Mouse (Mus musculus) cerebellum, postnatal 10 days (tissue): ENCODE measurements around the gene Nt5dc3.

ENCODE experiments used
- DNase-seq, 2 experiments: peaks; one replicate each; pipeline ENCODE4 v3.0.0; 2021; ENCODE audit warnings: mixed read lengths in 2 of 2

Gene Nt5dc3

DNA sequence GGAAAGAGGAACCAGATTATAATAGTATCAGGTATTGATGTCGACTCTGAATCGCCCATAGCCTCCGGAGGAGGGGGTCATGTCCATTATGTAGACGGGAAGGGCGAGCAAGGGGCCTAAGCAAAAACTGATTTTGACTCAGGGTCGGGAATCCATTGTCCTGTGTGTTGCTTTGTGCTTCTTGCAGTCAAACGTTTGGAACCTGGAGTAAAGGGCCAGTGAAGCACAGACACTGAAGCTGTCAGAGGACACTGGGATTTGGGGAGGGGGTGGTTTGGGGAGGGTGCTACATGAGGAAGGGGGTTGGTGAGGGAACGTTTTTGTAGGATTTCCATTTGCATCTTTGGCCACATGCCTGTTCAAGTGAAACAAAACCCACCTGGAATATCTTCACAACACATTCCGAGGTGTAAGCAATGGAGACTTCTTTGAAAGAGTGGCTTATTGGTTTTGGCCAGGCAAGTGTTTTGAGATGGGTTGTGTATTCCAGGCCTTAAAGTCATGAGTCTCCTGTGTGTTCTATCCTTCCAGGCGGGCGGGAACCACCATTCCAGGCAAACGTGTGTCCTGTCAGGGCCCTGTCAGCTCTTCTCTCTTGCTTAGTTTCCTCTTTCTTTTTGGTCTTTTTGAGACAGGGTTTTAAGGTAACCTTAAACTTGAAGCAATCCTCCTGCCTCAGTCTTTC is 1.2 kb downstream of the Nt5dc3 start:
- DNase-seq, result peak in 1 of 2 experiments; percentile 16

GRCm38 (mm10) chr10:86781641-86782040 is 2.8 kb downstream of the Nt5dc3 start:
- no peak for DNase-seq

DNA sequence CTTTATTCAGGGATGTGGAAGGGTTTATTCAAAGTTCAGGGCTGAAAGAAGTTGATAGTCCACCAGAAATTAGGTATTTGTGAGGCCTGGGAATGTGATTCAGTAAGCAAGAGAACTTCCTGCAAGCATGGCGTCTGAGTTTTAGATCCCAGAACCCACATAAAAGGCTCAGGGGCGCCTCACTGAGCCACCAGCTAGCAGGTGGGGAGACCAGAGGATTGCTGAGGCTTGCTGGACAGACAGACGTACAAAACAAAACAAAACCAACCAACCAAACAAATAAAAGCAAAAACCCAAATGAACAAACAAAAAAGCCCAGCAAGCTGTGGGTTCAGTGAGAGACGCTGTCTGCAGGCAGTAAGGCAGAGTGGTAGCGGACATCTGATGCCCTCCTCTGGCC is 3.9 kb downstream of the Nt5dc3 start:
- DNase-seq, result no peak

GRCm38 (mm10) chr10:86783561-86783960 is 4.8 kb downstream of the Nt5dc3 start:
- DNase-seq, result no peak

DNA sequence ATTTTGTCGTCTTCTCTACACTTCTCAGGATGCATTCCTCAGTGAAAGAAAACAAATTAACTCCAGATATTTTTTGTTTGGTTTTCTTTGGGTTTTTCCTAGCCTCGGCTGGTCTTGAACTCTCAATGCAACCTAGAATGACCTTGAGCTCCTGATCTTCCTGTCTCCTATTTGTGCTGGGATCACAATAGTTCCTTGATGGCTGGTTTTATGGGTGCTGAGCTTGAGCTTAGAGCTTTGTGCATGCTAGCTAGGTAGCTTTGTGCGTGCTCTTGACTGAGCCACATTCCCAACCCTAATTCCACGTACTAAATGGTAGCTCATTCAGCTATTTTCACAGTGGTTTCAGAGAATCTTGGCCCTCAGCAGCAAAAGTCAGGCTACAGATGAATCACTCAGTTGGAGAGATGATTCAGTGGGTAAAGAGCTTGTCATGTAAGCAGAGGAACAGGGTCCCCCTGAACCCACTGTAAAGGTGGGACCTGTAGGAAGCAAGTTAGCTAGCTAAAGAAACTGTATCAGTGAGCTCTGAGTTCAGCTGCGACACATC is 5.4 kb downstream of the Nt5dc3 start:
- no peak for DNase-seq

DNA sequence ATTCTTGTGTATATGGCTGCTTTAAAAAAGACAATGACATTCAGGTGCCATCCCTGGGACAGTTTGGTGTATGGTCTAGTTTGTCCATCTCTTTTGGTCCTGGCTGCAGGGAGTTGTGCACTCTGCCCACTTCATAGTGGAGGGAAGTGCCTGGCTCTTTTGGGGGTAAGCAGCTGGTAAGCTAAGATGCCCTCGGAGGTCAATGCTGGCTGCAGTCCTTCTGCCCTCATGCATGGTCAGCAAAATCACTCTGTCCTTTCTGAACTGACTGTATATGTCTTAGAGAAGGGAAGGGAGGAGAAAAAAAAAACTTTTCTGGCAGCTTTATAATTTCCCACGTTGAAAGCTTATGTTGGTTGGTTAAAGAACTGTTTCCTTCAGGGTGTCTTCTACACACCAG is 6.6 kb downstream of the Nt5dc3 start:
- no peak for DNase-seq

DNA sequence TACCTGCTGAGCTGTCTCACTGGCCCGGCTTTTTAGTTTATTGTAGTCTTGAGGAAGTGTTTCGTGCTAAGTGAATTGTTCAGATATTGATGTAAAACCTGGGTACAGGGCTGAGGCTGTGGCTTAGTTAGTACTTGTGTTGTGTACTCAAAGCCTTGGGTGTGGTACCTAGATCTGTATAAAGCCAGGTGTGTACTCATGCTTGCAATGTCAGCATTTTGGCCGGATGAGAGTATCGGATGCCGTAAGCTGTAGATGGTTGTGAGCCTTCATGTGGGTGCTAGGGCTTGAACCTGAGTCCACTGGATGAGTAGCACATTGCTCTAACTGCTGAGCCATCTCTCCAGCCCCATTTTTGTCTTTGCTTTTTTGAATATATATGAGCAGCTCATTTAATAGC is 7.3 kb downstream of the Nt5dc3 start:
- no peak for DNase-seq

GRCm38 (mm10) chr10:86788193-86788592 is 9.4 kb downstream of the Nt5dc3 start:
- DNase-seq, result peak in 1 of 2 experiments; percentile 47

- no peak for DNase-seq
Measured at GRCm38 (mm10) chr10:86789146-86789672, 10.4 kb downstream of the Nt5dc3 start.

DNA sequence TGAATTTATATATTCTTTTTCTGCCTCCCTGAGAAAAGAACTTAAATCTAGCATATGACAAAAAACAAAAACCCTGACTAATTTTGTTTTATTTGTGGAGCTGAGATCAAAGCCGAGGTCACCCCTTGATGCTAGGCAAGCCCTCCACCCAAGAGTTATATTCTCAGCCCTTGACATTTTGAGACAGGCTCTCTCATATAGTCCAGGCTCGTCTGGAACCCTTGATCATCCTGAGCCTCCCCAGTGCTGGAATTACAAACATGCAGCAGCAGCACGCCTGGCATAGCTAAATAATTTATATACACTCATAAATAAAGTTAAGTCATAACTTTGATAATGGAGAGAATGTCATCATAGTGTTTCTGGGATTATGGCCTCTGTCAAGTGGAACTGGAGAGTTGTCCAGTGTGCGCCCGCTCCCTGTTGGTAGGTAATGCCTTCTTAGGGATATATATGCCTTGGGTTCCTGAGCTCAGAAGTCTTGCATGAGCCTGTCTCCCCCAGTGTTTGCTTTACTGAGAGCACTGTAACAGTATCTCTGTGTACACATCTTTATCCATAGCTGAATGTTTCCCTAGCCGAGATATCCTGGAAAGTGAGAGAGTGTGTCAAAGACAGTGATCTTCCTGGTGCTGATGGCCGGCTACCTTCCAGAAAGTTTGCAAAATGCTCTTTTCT is 12.8 kb downstream of the Nt5dc3 start:
- DNase-seq, result no peak

GRCm38 (mm10) chr10:86793509-86793951 is 14.7 kb downstream of the Nt5dc3 start:
- peak in 1 of 2 experiments; percentile 17 for DNase-seq

DNA sequence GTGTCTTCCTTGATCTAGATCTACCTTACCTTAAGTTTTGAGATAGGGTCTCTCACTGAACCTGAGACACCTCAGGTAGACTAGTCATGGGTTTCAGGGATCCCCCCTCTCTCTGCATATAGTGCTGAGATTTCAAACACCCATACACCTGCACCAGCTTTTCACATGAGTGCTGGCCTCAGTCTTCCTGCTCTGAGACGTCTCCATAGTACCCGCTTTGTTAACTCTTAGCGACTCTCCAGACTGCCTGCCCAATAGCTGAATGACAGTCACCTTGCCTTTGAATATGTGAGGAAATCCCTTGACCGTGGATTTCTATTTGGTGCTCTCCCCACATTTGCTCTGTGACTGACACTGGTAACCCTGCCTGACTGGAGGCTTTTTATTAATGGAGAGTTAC is 15.4 kb downstream of the Nt5dc3 start:
- no peak for DNase-seq

DNA sequence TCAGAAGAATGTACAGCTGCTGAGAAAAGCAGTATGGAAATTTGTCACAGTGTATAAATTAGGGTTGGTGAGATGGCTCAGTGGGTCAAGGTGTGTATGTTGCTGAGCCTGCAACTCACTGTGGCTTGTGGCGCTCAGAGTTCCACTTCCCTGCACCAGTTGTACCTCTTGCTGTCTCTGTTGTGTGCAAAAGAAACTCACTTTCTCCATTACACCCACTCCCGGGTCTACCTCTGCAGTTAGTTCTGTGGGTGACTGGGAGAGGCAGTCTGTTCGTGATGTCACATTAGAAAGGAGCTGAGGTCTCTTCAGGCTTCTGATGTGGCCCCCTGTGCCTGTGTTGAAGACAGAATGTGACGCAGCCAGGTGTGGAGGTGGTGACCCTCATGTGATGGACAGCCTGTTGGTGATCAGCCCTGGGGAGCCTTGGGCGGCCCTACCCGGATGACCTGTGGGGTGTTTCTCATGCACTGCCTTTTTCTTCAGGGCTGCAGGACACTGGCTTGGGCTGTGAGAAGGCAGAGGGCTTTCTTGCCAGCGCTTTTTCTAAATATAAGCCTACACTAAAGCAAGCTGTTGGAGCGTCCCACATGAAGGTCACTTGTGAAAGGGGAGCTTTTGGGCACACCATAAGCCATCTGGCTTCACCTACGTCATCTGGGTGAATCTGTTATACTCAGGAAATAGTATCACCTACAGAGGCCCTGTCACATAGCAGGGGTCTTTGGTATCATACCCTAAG is 16.2 kb downstream of the Nt5dc3 start:
- DNase-seq, result no peak

DNA sequence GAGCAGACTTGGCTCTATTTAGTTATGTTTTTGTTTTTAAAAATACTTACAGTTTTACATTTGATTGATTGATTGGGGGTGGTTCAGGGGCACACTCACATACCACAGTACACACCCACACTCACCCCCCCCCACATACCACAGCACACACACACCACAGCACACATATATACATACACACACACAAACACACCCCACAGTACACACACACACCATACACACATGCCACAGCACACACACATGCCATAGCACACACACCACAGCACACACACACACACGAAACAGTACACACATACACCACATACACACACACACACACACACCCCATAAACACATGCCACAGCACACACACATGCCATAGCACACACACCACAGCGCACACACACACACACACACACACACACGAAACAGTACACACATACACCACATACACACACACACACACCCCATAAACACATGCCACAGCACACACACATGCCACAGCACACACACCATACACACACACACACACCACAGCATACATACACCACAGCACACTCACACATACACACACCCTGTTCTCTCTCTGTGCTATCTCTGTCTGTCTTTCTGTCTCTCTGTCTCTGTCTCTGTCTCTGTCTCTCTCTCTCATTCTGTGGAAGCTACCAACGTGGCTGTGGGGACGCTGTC is 17.4 kb downstream of the Nt5dc3 start:
- no peak for DNase-seq

GRCm38 (mm10) chr10:86807362-86807761 is 28.6 kb downstream of the Nt5dc3 start:
- DNase-seq, result no peak

DNA sequence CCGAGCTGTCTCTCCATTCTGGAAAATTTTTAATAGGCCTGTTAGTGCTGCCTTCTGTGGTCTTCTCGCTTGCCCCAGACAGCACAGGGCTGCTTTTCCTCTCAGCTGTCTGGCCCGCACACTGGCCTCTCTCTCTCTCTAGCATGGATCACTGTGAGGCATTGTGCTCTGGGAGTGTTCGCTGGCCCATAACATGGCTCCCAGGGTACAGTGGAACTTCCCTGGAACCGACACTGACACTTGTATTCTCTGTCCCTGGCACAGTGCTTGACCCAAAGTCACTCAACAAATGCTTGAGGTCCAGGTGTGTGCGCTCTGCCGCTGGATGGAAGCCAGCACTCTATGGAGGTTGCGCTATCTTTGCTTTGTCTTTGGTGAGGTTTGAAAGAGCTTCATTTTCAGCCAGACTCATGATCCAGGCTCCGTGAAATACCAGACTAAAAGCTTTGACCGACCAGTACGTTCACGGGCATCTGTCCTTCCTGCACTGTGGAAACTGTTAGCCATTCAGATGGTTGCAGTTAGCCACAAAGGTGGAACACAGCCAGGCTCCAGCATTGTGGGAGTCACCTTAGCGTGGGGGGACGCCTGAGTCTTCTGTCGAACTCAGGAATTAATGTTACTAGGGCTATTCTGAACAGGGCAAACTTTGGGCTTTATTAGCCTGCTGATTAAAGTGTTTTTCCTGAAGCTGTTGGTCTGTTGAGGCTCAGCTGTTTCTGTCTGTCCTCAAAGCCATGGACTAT is 29.4 kb downstream of the Nt5dc3 start:
- DNase-seq, result no peak

DNA sequence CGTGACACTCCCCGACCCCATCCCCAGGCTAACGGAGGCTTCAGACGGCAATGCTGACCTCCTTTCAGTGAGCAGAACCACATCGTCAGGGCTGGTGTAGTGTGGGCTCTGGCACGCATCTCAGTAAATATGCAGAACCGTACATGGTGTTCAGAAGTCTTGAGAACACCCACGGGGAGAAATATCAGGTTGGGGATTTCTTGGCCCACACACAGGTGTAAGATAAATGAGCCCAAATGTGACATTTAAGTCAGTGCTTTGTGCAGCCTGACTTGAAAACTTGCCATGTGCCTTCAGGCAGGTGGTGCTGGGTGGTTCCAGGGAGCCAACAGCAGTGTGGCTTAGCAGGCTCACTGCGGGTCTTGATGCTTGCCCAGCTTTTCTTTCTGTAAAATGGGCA is 31.2 kb downstream of the Nt5dc3 start:
- no peak for DNase-seq

GRCm38 (mm10) chr10:86810612-86811011 is 31.8 kb downstream of the Nt5dc3 start:
- DNase-seq, result no peak

GRCm38 (mm10) chr10:86814292-86815131 is 35.7 kb downstream of the Nt5dc3 start:
- DNase-seq, result no peak

GRCm38 (mm10) chr10:86815133-86815532 is 36.3 kb downstream of the Nt5dc3 start:
- DNase-seq, result no peak

- peak; percentile 62 to 67 for DNase-seq
Measured at GRCm38 (mm10) chr10:86819649-86820165, 40.9 kb downstream of the Nt5dc3 start.
